Comparison of ENCODE assay signal across 20 mouse cellular contexts in the genomic region with DNA sequence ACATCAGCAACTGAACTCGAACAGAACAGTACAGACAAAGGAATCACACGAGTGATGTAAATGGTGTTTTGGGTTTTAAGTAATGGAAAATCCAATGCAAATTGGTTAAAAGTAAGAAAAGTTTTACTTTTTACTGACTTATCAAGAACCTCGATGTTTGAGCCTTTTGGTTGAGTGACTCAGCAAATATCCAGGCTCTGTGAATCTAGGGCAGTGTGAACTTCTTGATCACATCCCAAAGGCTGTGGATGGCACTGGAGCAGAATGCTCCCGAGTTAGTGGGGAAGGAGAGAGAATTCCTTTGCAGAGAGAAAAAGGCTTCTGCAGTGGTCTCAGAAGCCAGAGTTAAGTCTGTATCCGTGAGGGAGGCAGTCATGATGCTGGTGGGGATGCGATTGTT. TPM values are rescaled to one million over a fixed set of nuclear protein-coding genes. Genes with fewer than 3 reads are reported as not detected.
DNase-seq lines count a peak whose midpoint lies in the region; ATAC-seq lines count a peak whose summit lies in the region.
"Had no signal": no experiment of that assay in that cellular context is flagged by ENCODE, and none has a peak within 500 bp of the region (broad histone marks: within the 10 kb centered on the region; RNA-seq: fewer than 3 reads in every experiment).

No protein-coding gene starts in this region.

- peak overlapping the region; percentile 44 for H3K4me3 ChIP-seq in liver, embryonic 15.5 days (replicated peaks)
- no peak overlapping the region for H3K4me3 ChIP-seq in forebrain, embryonic 14.5 days (ENCODE audit: low read depth, low read length)
- H3K4me3 ChIP-seq: embryonic facial prominence, embryonic 15.5 days; gastrocnemius, adult 2 months; midbrain, embryonic 12.5 days had no signal

- no peaks in the 10 kb centered on the region for H3K36me3 ChIP-seq in liver, embryonic 15.5 days (replicated peaks)
- no peaks in the 10 kb centered on the region for H3K36me3 ChIP-seq in forebrain, embryonic 14.5 days (ENCODE audit: control insufficient read depth, insufficient read depth, low read length)
- H3K36me3 ChIP-seq: embryonic facial prominence, embryonic 15.5 days; midbrain, embryonic 12.5 days had no signal

- peak overlapping the region; percentile 72 for H3K4me2 ChIP-seq in liver, embryonic 15.5 days
- H3K4me2 ChIP-seq in forebrain, embryonic 14.5 days (ENCODE audit: low read length): no peak overlapping the region
- H3K4me2 ChIP-seq: embryonic facial prominence, embryonic 15.5 days; midbrain, embryonic 12.5 days had no signal

- H3K27ac ChIP-seq in liver, embryonic 15.5 days (replicated peaks): peak overlapping the region; percentile 81
- no peak overlapping the region for H3K27ac ChIP-seq in forebrain, embryonic 14.5 days (ENCODE audit: low read depth, low read length)
- H3K27ac ChIP-seq: embryonic facial prominence, embryonic 15.5 days; gastrocnemius, adult 2 months; macrophage; midbrain, embryonic 12.5 days had no signal

- peak; percentile 74 for ATAC-seq in erythroid progenitor cell, adult 5-6 weeks (replicated peaks; ENCODE audit: low FRiP score, poor library complexity, severe bottlenecking)
- peak; percentile 74 for ATAC-seq in liver, embryonic 15.5 days (ENCODE audit: insufficient read depth)
- no peak for ATAC-seq in forebrain, embryonic 14.5 days
- ATAC-seq: forebrain, embryonic 16.5 days; hindbrain, postnatal 0 days had no signal

- 52% methylated on average over 6 of the region's 6 CpGs for WGBS in liver, embryonic 15.5 days (ENCODE audit: insufficient replicate concordance)
- WGBS in forebrain, embryonic 14.5 days: 81% methylated on average over 6 of the region's 6 CpGs

- DNase-seq in MEL-GATA-1-ER (ENCODE audit: extremely low read depth, low read depth): peak; percentile 24
- DNase-seq in adipocyte (ENCODE audit: low spot score): peak; percentile 30
- no peak for DNase-seq in right cerebral cortex, postnatal 4 days
- no peak for DNase-seq in forebrain, embryonic 14.5 days (ENCODE audit: low spot score)
- no peak for DNase-seq in spleen, postnatal 36 days (ENCODE audit: low spot score in 2 of 2)
- DNase-seq: adrenal gland, adult 8-10 months; cerebellum, adult 9-11 months; embryo, embryonic 11 days; gastrocnemius, adult 2 months; heart, adult 18-20 months; kidney, adult 11 months; kidney, postnatal 14 days; lung, adult 2 months had no signal

- H3K27me3 ChIP-seq in liver, embryonic 15.5 days: no peaks in the 10 kb centered on the region
- H3K27me3 ChIP-seq in forebrain, embryonic 14.5 days (replicated peaks; ENCODE audit: control insufficient read depth, insufficient read depth, low read length): no peaks in the 10 kb centered on the region
- H3K27me3 ChIP-seq: embryonic facial prominence, embryonic 15.5 days; midbrain, embryonic 12.5 days had no signal

- H3K9me3 ChIP-seq in liver, embryonic 15.5 days (replicated peaks): no peaks in the 10 kb centered on the region
- no peaks in the 10 kb centered on the region for H3K9me3 ChIP-seq in forebrain, embryonic 14.5 days (replicated peaks; ENCODE audit: control insufficient read depth, low read length)
- H3K9me3 ChIP-seq: embryonic facial prominence, embryonic 15.5 days; midbrain, embryonic 12.5 days had no signal

- H3K4me1 ChIP-seq in liver, embryonic 15.5 days (replicated peaks): peaks cover 64% of the 10 kb centered on the region
- peaks cover 2% of the 10 kb centered on the region; the same call in 1 of the 2 replicates for H3K4me1 ChIP-seq in forebrain, embryonic 14.5 days (ENCODE audit: control insufficient read depth, insufficient read depth, low read length)

- 0 out of 2 replicates have a peak overlapping the region, but pooled peaks have one; percentile 38 for H3K9ac ChIP-seq in liver, embryonic 15.5 days
- no peak overlapping the region for H3K9ac ChIP-seq in forebrain, embryonic 14.5 days (ENCODE audit: low read length)
- H3K9ac ChIP-seq: embryonic facial prominence, embryonic 15.5 days; midbrain, embryonic 12.5 days had no signal

RNA-seq across cellular contexts. Expression of a gene that starts 14.7 kb away (rescaled TPM):
- 73.4 and 79.6 TPM in 2 replicates for total RNA-seq in erythroid progenitor cell, adult 5-6 weeks (2015; ENCODE audit: low replicate concordance)
- total RNA-seq in erythroid progenitor cell, adult 5-6 weeks (2017; ENCODE audit: low replicate concordance): 84.3 and 113 TPM in 2 replicates
- 8.8 and 9.2 TPM in 2 replicates for polyA plus RNA-seq in liver, embryonic 15.5 days (2015; fragmentation: Nextera tagmentation; extraction: Ambion mirVana)
- 18.1 and 22.5 TPM in 2 replicates for polyA plus RNA-seq in forebrain, embryonic 14.5 days (2014; fragmentation: Nextera tagmentation; extraction: Ambion mirVana)

Comparison
In these comparisons a context has a peak if more than half of its experiments do, and no peak if none do; other contexts are left out.
1. DNase-seq: peak in MEL-GATA-1-ER (single experiment) and adipocyte (single experiment); none in right cerebral cortex, postnatal 4 days (single experiment), forebrain, embryonic 14.5 days (single experiment) and spleen, postnatal 36 days (0 of 2).